Mouse (Mus musculus) hindbrain, embryonic 14.5 days (tissue): ENCODE measurements around the gene Sectm1a. TPM values are rescaled to one million over a fixed set of nuclear protein-coding genes. Genes with fewer than 3 reads are reported as not detected.
"Not testable (repeated sequence)": the region's sequence is repeated elsewhere in the genome, so short reads cannot be mapped to it uniquely, and the experiment has no call there.

Experiments used
- ATAC-seq: fragments of 200-750 bp; cut with Nextera tagmentation; 2 replicates; pipeline ENCODE4 v1.8.0; 2017; ENCODE audit warnings: moderate number of reproducible peaks, mild to moderate bottlenecking, moderate TSS enrichment, moderate library complexity; ENCODE audit not compliant: low FRiP score
- DNase-seq: peaks from one replicate; pipeline ENCODE4 v3.0.0-alpha.2; 2015; ENCODE audit warnings: low spot score
- H3K27ac ChIP-seq: fragments of 300-500 bp; sonication (generic); 2 replicates; pipeline ENCODE4 v1.5.1; 2014; ENCODE audit warnings: mild to moderate bottlenecking, moderate library complexity
- H3K27me3 ChIP-seq: fragments of 300-500 bp; sonication (generic); 2 replicates; pipeline ENCODE4 v1.6.1; 2014; ENCODE audit warnings: mild to moderate bottlenecking, low read length, mixed read lengths; ENCODE audit not compliant: control insufficient read depth, insufficient read depth
- H3K36me3 ChIP-seq: fragments of 300-500 bp; sonication (generic); replicated peaks from 2 replicates; pipeline ENCODE4 v1.6.1; 2014; ENCODE audit not compliant: control insufficient read depth, insufficient read depth
- H3K4me1 ChIP-seq: fragments of 300-500 bp; sonication (generic); replicated peaks from 2 replicates; pipeline ENCODE4 v1.6.1; 2014; ENCODE audit warnings: antibody characterized with exemption, low read length, mixed read lengths; ENCODE audit not compliant: control insufficient read depth, insufficient read depth
- H3K4me2 ChIP-seq: fragments of 300-500 bp; sonication (generic); replicated peaks from 2 replicates; pipeline ENCODE4 v1.6.1; 2014; ENCODE audit warnings: mild to moderate bottlenecking, moderate library complexity
- H3K4me3 ChIP-seq: fragments of 300-500 bp; sonication (generic); replicated peaks from 2 replicates; pipeline ENCODE4 v1.5.1; 2014; ENCODE audit warnings: mild to moderate bottlenecking, low read length
- H3K9ac ChIP-seq: fragments of 300-500 bp; sonication (generic); 2 replicates; pipeline ENCODE4 v1.6.1; 2014
- H3K9me3 ChIP-seq: fragments of 300-500 bp; sonication (generic); 2 replicates; pipeline ENCODE4 v1.6.1; 2016; ENCODE audit warnings: low read length; ENCODE audit not compliant: control insufficient read depth
- WGBS: fragments of 180-500 bp; shearing (Covaris S2); extraction: QIAGEN DNeasy Blood & Tissue Kit; methylation state at CpG from one replicate; pipeline ENCODE4 v1.1.7; 2014; 5-methylcytosine and 5-hydroxymethylcytosine counted together
- polyA plus RNA-seq: library from polyadenylated mRNA; unstranded; fragments of >200 nt; fragmentation: Nextera tagmentation; extraction: Ambion mirVana; gene quantifications from 2 replicates; pipeline ENCODE4 v1.2.1, GENCODE M21; 2014

The Sectm1a gene
- polyA plus RNA-seq, 1 experiment from 2014 or later = not detected

- H3K4me3 ChIP-seq = no peak overlapping the region
- no peak for DNase-seq
- no peak overlapping the region for H3K4me2 ChIP-seq
- H3K9me3 ChIP-seq = no peaks in the 10 kb centered on the region
- no peaks in the 10 kb centered on the region for H3K4me1 ChIP-seq
- H3K9ac ChIP-seq = no peak overlapping the region
- no peaks in the 10 kb centered on the region for H3K36me3 ChIP-seq
- 83% methylated on average over 5 of the region's 5 CpGs for WGBS
- H3K27ac ChIP-seq = no peak overlapping the region
- no peak for ATAC-seq
- no peaks in the 10 kb centered on the region for H3K27me3 ChIP-seq
These were observed 22.9 kb downstream of the Sectm1a start for GRCm38 (mm10) chr11:121058122-121058521.

- no peak overlapping the region for H3K27ac ChIP-seq
- no peaks in the 10 kb centered on the region for H3K27me3 ChIP-seq
- no peak for DNase-seq
- H3K4me1 ChIP-seq = no peaks in the 10 kb centered on the region
- no peaks in the 10 kb centered on the region for H3K9me3 ChIP-seq
- ATAC-seq = no peak
- H3K4me3 ChIP-seq = no peak overlapping the region
- no peak overlapping the region for H3K9ac ChIP-seq
- no peaks in the 10 kb centered on the region for H3K36me3 ChIP-seq
- H3K4me2 ChIP-seq = no peak overlapping the region
- WGBS = 79% methylated on average over 7 of the region's 7 CpGs
These were observed 24.3 kb downstream of the Sectm1a start for GRCm38 (mm10) chr11:121056536-121057236.

GRCm38 (mm10) chr11:121053536-121053935 is 27.5 kb downstream of the Sectm1a start:
- DNase-seq (peak; percentile 88), ATAC-seq (no peak)
- 0 out of 2 replicates have a peak, but pooled peaks cover 3% of the 10 kb centered on the region for H3K27me3 ChIP-seq
- no peak overlapping the region for H3K4me3 ChIP-seq
- no peak overlapping the region for H3K27ac ChIP-seq
- WGBS = 16% methylated on average over 8 of the region's 8 CpGs
- H3K9me3 ChIP-seq = no peaks in the 10 kb centered on the region
- H3K4me2 ChIP-seq = no peak overlapping the region
- no peaks in the 10 kb centered on the region for H3K4me1 ChIP-seq
- no peaks in the 10 kb centered on the region for H3K36me3 ChIP-seq
- H3K9ac ChIP-seq = no peak overlapping the region

GRCm38 (mm10) chr11:121052387-121052786 is 28.6 kb downstream of the Sectm1a start:
- DNase-seq = no peak
- 77% methylated on average over 4 of the region's 4 CpGs for WGBS
- Histone ChIP-seq H3K9me3 (no peaks in the 10 kb centered on the region), H3K27me3 (0 out of 2 replicates have a peak, but pooled peaks cover 3% of the 10 kb centered on the region), H3K4me2 (no peak overlapping the region), H3K36me3 (no peaks in the 10 kb centered on the region), H3K4me1 (no peaks in the 10 kb centered on the region), H3K4me3 (no peak overlapping the region), H3K9ac (no peak overlapping the region), H3K27ac (no peak overlapping the region)
- no peak for ATAC-seq

- DNase-seq (no peak), ATAC-seq (no peak)
- no peaks in the 10 kb centered on the region for H3K9me3 ChIP-seq
- H3K27me3 ChIP-seq = 0 out of 2 replicates have a peak, but pooled peaks cover 3% of the 10 kb centered on the region
- H3K4me2 ChIP-seq = no peak overlapping the region
- H3K4me1 ChIP-seq = no peaks in the 10 kb centered on the region
- H3K4me3 ChIP-seq = no peak overlapping the region
- no peaks in the 10 kb centered on the region for H3K36me3 ChIP-seq
- H3K27ac ChIP-seq = no peak overlapping the region
- H3K9ac ChIP-seq = no peak overlapping the region
- 42% methylated on average over 1 of the region's 1 CpGs for WGBS
These were observed 29.2 kb downstream of the Sectm1a start for GRCm38 (mm10) chr11:121051793-121052192.

- no peaks in the 10 kb centered on the region for H3K9me3 ChIP-seq
- WGBS = 72% methylated on average over 1 of the region's 1 CpGs
- H3K4me1 ChIP-seq = no peaks in the 10 kb centered on the region
- no peaks in the 10 kb centered on the region for H3K36me3 ChIP-seq
- no peak overlapping the region for H3K4me3 ChIP-seq
- H3K27ac ChIP-seq = no peak overlapping the region
- no peak overlapping the region for H3K4me2 ChIP-seq
- DNase-seq (no peak), ATAC-seq (no peak)
- H3K9ac ChIP-seq = no peak overlapping the region
- 0 out of 2 replicates have a peak, but pooled peaks cover 3% of the 10 kb centered on the region for H3K27me3 ChIP-seq
These were observed 31.2 kb downstream of the Sectm1a start for GRCm38 (mm10) chr11:121049840-121050239.

- DNase-seq = peak; percentile 44
- Histone ChIP-seq H3K36me3 (no peaks in the 10 kb centered on the region), H3K27me3 (0 out of 2 replicates have a peak, but pooled peaks cover 3% of the 10 kb centered on the region), H3K27ac (no peak overlapping the region), H3K4me2 (no peak overlapping the region), H3K4me1 (no peaks in the 10 kb centered on the region), H3K9me3 (no peaks in the 10 kb centered on the region), H3K4me3 (no peak overlapping the region), H3K9ac (no peak overlapping the region)
- no peak for ATAC-seq
- 69% methylated on average over 2 of the region's 2 CpGs for WGBS
These were observed 33.1 kb downstream of the Sectm1a start for GRCm38 (mm10) chr11:121047826-121048399.

GRCm38 (mm10) chr11:121045286-121045685 is 35.7 kb downstream of the Sectm1a start:
- DNase-seq (no peak), ATAC-seq (no peak)

GRCm38 (mm10) chr11:121043025-121043424 is 38.0 kb downstream of the Sectm1a start:
- H3K27ac ChIP-seq, H3K4me3 ChIP-seq, H3K4me2 ChIP-seq, H3K36me3 ChIP-seq, ATAC-seq, H3K27me3 ChIP-seq, H3K4me1 ChIP-seq, H3K9ac ChIP-seq, DNase-seq, H3K9me3 ChIP-seq: not testable (repeated sequence)
- WGBS = 53% methylated on average over 1 of the region's 1 CpGs

More at GRCm38 (mm10) chr11:121045286-121045685, 35.7 kb downstream of the Sectm1a start:
- no peak overlapping the region for H3K4me3 ChIP-seq
- H3K9me3 ChIP-seq = no peaks in the 10 kb centered on the region
- 0 out of 2 replicates have a peak, but pooled peaks cover 3% of the 10 kb centered on the region for H3K27me3 ChIP-seq
- no peak overlapping the region for H3K9ac ChIP-seq
- H3K4me1 ChIP-seq = no peaks in the 10 kb centered on the region
- no peak overlapping the region for H3K27ac ChIP-seq
- WGBS = 33% methylated on average over 1 of the region's 1 CpGs
- no peaks in the 10 kb centered on the region for H3K36me3 ChIP-seq
- H3K4me2 ChIP-seq = no peak overlapping the region
